Comparison of ENCODE assay signal across 8 mouse cellular contexts in the genomic region with DNA sequence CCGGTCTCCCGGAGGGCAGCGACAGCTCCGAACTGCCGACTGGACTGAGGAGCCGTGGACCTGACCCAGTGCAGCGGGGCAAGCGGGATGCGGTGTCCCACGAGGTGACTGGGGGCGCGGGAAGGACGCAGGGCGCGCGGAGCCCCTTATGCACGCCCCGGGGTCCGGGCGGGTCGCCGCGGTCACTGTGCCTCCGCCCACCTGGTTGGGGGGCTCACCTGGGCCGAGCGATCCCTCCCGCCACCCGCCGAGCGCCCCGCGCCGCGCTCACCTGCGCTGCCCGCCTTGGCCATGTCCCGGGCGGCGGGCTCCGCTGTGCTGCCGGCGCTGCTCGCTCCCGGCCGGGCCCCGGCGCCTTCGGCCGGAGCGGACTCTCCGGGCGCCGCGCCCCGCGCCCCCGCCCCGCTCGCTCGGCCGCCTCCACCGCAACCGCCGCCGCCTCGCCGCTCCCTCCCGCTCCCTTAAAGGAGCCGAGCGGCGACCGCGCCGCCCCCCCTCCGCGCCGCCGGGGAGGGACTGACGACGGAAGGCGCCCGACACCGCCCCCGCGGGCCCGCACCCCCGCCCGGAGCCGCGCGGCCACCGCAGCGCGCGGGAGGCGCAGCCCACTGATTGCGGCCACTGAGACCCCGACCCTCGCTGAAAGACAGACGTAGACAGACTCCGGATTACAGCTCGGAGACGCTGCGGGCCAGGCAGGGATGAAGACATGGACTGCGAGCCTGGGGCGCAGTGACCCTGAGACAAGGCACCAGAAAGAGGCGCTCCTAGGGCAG. TPM values are rescaled to one million over a fixed set of nuclear protein-coding genes. Genes with fewer than 3 reads are reported as not detected.
A peak's percentile ranks its signal among the peaks of the same experiment; 100 is the strongest.
DNase-seq lines count a peak whose midpoint lies in the region; ATAC-seq lines count a peak whose summit lies in the region.

Gene Pitpnm3 (minus strand): TSS at position 396 of the 776 bp plus-strand sequence.

- no peak; the same call in 1 of the 2 replicates for ATAC-seq in kidney, embryonic 14.5 days (ENCODE audit: low FRiP score, low TSS enrichment)
- peak; percentile 54 for ATAC-seq in hindbrain, embryonic 16.5 days
- ATAC-seq in liver, embryonic 11.5 days (replicated peaks; ENCODE audit: low FRiP score) = no peak
- ATAC-seq in neural tube, embryonic 13.5 days (ENCODE audit: low read depth) = peak; percentile 32
- ATAC-seq in erythroblast, adult 5-6 weeks (replicated peaks; ENCODE audit: low FRiP score, poor library complexity, severe bottlenecking) = no peak

- H3K9ac ChIP-seq in kidney, embryonic 14.5 days (ENCODE audit: low read depth, low read length) = peak within 1 kb of the TSS; percentile 69
- H3K9ac ChIP-seq in hindbrain, embryonic 16.5 days (ENCODE audit: low read depth, low read length) = peak within 1 kb of the TSS; percentile 83
- 0 out of 2 replicates have a peak within 1 kb of the TSS, but pooled peaks have one; percentile 5 for H3K9ac ChIP-seq in liver, embryonic 11.5 days (ENCODE audit: low read depth, low read length)
- H3K9ac ChIP-seq in neural tube, embryonic 13.5 days = peak within 1 kb of the TSS; percentile 83

- H3K9me3 ChIP-seq in kidney, embryonic 14.5 days (ENCODE audit: control insufficient read depth, low read length) = no peaks in the 10 kb centered on the region
- no peaks in the 10 kb centered on the region for H3K9me3 ChIP-seq in hindbrain, embryonic 16.5 days (ENCODE audit: control insufficient read depth, low read length)
- H3K9me3 ChIP-seq in liver, embryonic 11.5 days (ENCODE audit: control insufficient read depth, low read length) = no peaks in the 10 kb centered on the region
- no peaks in the 10 kb centered on the region for H3K9me3 ChIP-seq in neural tube, embryonic 13.5 days

- 2% methylated on average over 64 of the region's 107 CpGs for WGBS in kidney, embryonic 14.5 days
- under 1% methylated on average over 61 of the region's 107 CpGs for WGBS in hindbrain, embryonic 16.5 days
- WGBS in liver, embryonic 11.5 days = 2% methylated on average over 77 of the region's 107 CpGs
- WGBS in neural tube, embryonic 13.5 days = under 1% methylated on average over 94 of the region's 107 CpGs

- H3K4me3 ChIP-seq in kidney, embryonic 14.5 days (ENCODE audit: low read length) = peak within 1 kb of the TSS; percentile 59
- H3K4me3 ChIP-seq in hindbrain, embryonic 16.5 days (ENCODE audit: low read length) = peak within 1 kb of the TSS; percentile 65
- H3K4me3 ChIP-seq in liver, embryonic 11.5 days (ENCODE audit: low read depth, low read length) = peak within 1 kb of the TSS; percentile 45
- peak within 1 kb of the TSS; percentile 62 for H3K4me3 ChIP-seq in neural tube, embryonic 13.5 days

- no peak within 1 kb of the TSS for H3K27ac ChIP-seq in kidney, embryonic 14.5 days (ENCODE audit: low read depth, low read length)
- peak within 1 kb of the TSS; percentile 36 for H3K27ac ChIP-seq in hindbrain, embryonic 16.5 days (ENCODE audit: low read depth, low read length)
- H3K27ac ChIP-seq in liver, embryonic 11.5 days (ENCODE audit: low read depth, low read length) = no peak within 1 kb of the TSS
- 0 out of 2 replicates have a peak within 1 kb of the TSS, but pooled peaks have one; percentile 0 for H3K27ac ChIP-seq in neural tube, embryonic 13.5 days (replicated peaks)

- H3K36me3 ChIP-seq in kidney, embryonic 14.5 days (ENCODE audit: control insufficient read depth, insufficient read depth, low read length) = no peaks in the 10 kb centered on the region
- no peaks in the 10 kb centered on the region for H3K36me3 ChIP-seq in hindbrain, embryonic 16.5 days (ENCODE audit: control insufficient read depth, insufficient read depth, low read length)
- no peaks in the 10 kb centered on the region for H3K36me3 ChIP-seq in liver, embryonic 11.5 days (ENCODE audit: control insufficient read depth, insufficient read depth, low read length)
- no peaks in the 10 kb centered on the region for H3K36me3 ChIP-seq in neural tube, embryonic 13.5 days

- peaks cover 45% of the 10 kb centered on the region for H3K27me3 ChIP-seq in kidney, embryonic 14.5 days (ENCODE audit: control insufficient read depth, insufficient read depth, low read length)
- H3K27me3 ChIP-seq in hindbrain, embryonic 16.5 days (replicated peaks; ENCODE audit: control insufficient read depth, insufficient read depth, low read length) = no peaks in the 10 kb centered on the region
- peaks cover 61% of the 10 kb centered on the region for H3K27me3 ChIP-seq in liver, embryonic 11.5 days (replicated peaks; ENCODE audit: control insufficient read depth, insufficient read depth, low read length)
- peaks cover 75% of the 10 kb centered on the region for H3K27me3 ChIP-seq in neural tube, embryonic 13.5 days

- 0 out of 2 replicates have a peak, but pooled peaks cover 10% of the 10 kb centered on the region for H3K4me1 ChIP-seq in kidney, embryonic 14.5 days (ENCODE audit: control insufficient read depth, insufficient read depth, low read length)
- H3K4me1 ChIP-seq in hindbrain, embryonic 16.5 days (ENCODE audit: control insufficient read depth, insufficient read depth, low read depth, low read length) = peaks cover 16% of the 10 kb centered on the region
- H3K4me1 ChIP-seq in liver, embryonic 11.5 days (replicated peaks; ENCODE audit: control insufficient read depth, insufficient read depth, low read length) = 0 out of 2 replicates have a peak, but pooled peaks cover 5% of the 10 kb centered on the region
- peaks cover 36% of the 10 kb centered on the region for H3K4me1 ChIP-seq in neural tube, embryonic 13.5 days (replicated peaks)

- no peak for DNase-seq in kidney, adult 9 months
- peak; percentile 77 for DNase-seq in cerebellum, adult 9-10 months
- peak; percentile 55 for DNase-seq in frontal cortex, postnatal 36 days (ENCODE audit: low spot score in 2 of 2)
- no peak for DNase-seq in liver, embryonic 11.5 days (ENCODE audit: low spot score)

- peak within 1 kb of the TSS; percentile 99 for H3K4me2 ChIP-seq in kidney, embryonic 14.5 days (replicated peaks; ENCODE audit: low read depth, low read length)
- H3K4me2 ChIP-seq in hindbrain, embryonic 16.5 days (ENCODE audit: low read length) = peak within 1 kb of the TSS; percentile 90
- H3K4me2 ChIP-seq in liver, embryonic 11.5 days = peak within 1 kb of the TSS; percentile 72
- H3K4me2 ChIP-seq in neural tube, embryonic 13.5 days = peak within 1 kb of the TSS; percentile 89

RNA-seq across cellular contexts. Expression of gene Pitpnm3, which starts in this region (rescaled TPM):
- polyA plus RNA-seq in kidney, embryonic 14.5 days (2014; fragmentation: Nextera tagmentation; extraction: Ambion mirVana) = 0.07 and 0.09 TPM in 2 replicates
- 5.5 and 5.8 TPM in 2 replicates for polyA plus RNA-seq in hindbrain, embryonic 16.5 days (2015; fragmentation: Nextera tagmentation; extraction: Ambion mirVana)
- polyA plus RNA-seq in liver, embryonic 11.5 days (2014; fragmentation: Nextera tagmentation; extraction: Ambion mirVana) = 0.08 and 0.31 TPM in 2 replicates
- polyA plus RNA-seq in neural tube, embryonic 13.5 days (2015; fragmentation: Nextera tagmentation; extraction: Ambion mirVana) = 1.8 and 2.1 TPM in 2 replicates
- total RNA-seq in erythroblast, adult 5-6 weeks (2015; ENCODE audit: low replicate concordance) = not detected in 2 replicates
- 0.14 TPM in 1 of 2 replicates, not detected in the other for total RNA-seq in erythroblast, adult 5-6 weeks (2017; ENCODE audit: low replicate concordance)

Comparison
In these comparisons a context has a peak if more than half of its experiments do, and no peak if none do; other contexts are left out.
1. ATAC-seq: peak in hindbrain, embryonic 16.5 days (single experiment) and neural tube, embryonic 13.5 days (single experiment); none in kidney, embryonic 14.5 days (single experiment), liver, embryonic 11.5 days (single experiment) and erythroblast, adult 5-6 weeks (single experiment).
2. H3K27ac ChIP-seq: peak in hindbrain, embryonic 16.5 days (single experiment) and neural tube, embryonic 13.5 days (single experiment); none in kidney, embryonic 14.5 days (single experiment) and liver, embryonic 11.5 days (single experiment).
3. H3K9ac ChIP-seq: peak in every context shown above with its lines; median percentile 83 in hindbrain, embryonic 16.5 days; 83 in neural tube, embryonic 13.5 days; 69 in kidney, embryonic 14.5 days; 5 in liver, embryonic 11.5 days.
4. DNase-seq: peak in cerebellum, adult 9-10 months (single experiment) and frontal cortex, postnatal 36 days (2 of 2); none in kidney, adult 9 months (single experiment) and liver, embryonic 11.5 days (single experiment).
5. Peak in every context shown above with its lines, with median percentiles within 50 percentile points of each other: H3K4me2 ChIP-seq and H3K4me3 ChIP-seq.